Mouse (Mus musculus) heart, embryonic 15.5 days (tissue): ENCODE data around the gene Nol3. TPM values are rescaled to one million over a fixed set of nuclear protein-coding genes. Genes with fewer than 3 reads are reported as not detected.
"Not testable (repeated sequence)": the region's sequence is repeated elsewhere in the genome, so short reads cannot be mapped to it uniquely, and the experiment has no call there.

Experiments
- ATAC-seq: fragments of 200-750 bp; cut with Nextera tagmentation; replicated peaks from 2 replicates; pipeline ENCODE4 v1.8.0; 2017; ENCODE audit warnings: low read depth, moderate TSS enrichment; ENCODE audit not compliant: insufficient number of reproducible peaks, insufficient read depth, low FRiP score
- H3K27ac ChIP-seq: fragments of 300-500 bp; sonication (generic); 2 replicates; pipeline ENCODE4 v1.5.1; 2015; ENCODE audit warnings: mild to moderate bottlenecking, inconsistent platforms
- H3K27me3 ChIP-seq: fragments of 300-500 bp; sonication (generic); 2 replicates; pipeline ENCODE4 v1.6.1; 2015; ENCODE audit warnings: inconsistent platforms
- H3K36me3 ChIP-seq: fragments of 300-500 bp; sonication (generic); 2 replicates; pipeline ENCODE4 v1.6.1; 2015; ENCODE audit warnings: mild to moderate bottlenecking, inconsistent platforms
- H3K4me1 ChIP-seq: fragments of 300-500 bp; sonication (generic); replicated peaks from 2 replicates; pipeline ENCODE4 v1.6.1; 2015; ENCODE audit warnings: inconsistent platforms
- H3K4me2 ChIP-seq: fragments of 300-500 bp; sonication (generic); 2 replicates; pipeline ENCODE4 v1.6.1; 2015; ENCODE audit warnings: inconsistent platforms, mild to moderate bottlenecking, moderate library complexity
- H3K4me3 ChIP-seq: fragments of 300-500 bp; sonication (generic); 2 replicates; pipeline ENCODE4 v1.5.1; 2015; ENCODE audit warnings: mild to moderate bottlenecking, inconsistent platforms
- H3K9ac ChIP-seq: fragments of 300-500 bp; sonication (generic); 2 replicates; pipeline ENCODE4 v1.6.1; 2015; ENCODE audit warnings: mild to moderate bottlenecking, inconsistent platforms
- H3K9me3 ChIP-seq: fragments of 300-500 bp; sonication (generic); replicated peaks from 2 replicates; pipeline ENCODE4 v1.6.1; 2016; ENCODE audit warnings: inconsistent platforms
- WGBS: fragments of 180-500 bp; shearing (Covaris S2); methylation state at CpG from one replicate; pipeline ENCODE4 v1.1.7; 2015; ENCODE audit warnings: mixed read lengths; 5-methylcytosine and 5-hydroxymethylcytosine counted together
- polyA plus RNA-seq: library from polyadenylated mRNA; unstranded; fragments of >200 nt; fragmentation: Nextera tagmentation; extraction: Ambion mirVana; gene quantifications from 2 replicates; pipeline ENCODE4 v1.2.1, GENCODE M21; 2015

Nol3 gene
- 3.8 and 4.7 TPM in 2 replicates for polyA plus RNA-seq

DNA sequence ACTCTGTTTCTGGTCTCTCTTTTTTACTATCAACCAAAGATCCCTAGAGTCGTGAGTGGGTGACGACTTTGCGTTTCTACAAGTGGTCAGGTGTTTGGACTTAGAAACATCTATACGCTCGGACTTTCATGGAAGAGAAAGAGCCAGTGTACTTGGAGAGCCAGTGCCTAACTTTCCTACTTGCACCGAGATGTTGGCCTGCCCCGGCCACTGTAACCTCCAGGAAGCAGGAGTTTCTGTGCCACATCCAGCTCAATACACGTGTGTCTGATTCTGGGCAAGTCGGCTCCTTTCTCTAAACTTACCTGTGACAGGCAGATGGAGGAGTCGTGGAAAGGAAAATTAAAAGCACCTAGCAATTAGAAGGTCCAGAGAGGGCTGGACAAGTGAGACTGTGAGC, at the start of gene Nol3:
TSS of gene Nol3 (plus strand) at position 301 of the 400 bp plus-strand sequence.
- Histone ChIP-seq H3K27me3 (peaks cover 94% of the 10 kb centered on the region), H3K27ac (no peak within 1 kb of the TSS), H3K36me3 (no peaks in the 10 kb centered on the region), H3K9ac (peak within 1 kb of the TSS; percentile 49), H3K4me3 (peak within 1 kb of the TSS; percentile 51), H3K9me3 (no peaks in the 10 kb centered on the region), H3K4me2 (peak within 1 kb of the TSS; percentile 84), H3K4me1 (peaks cover 27% of the 10 kb centered on the region)
- no peak for ATAC-seq
- WGBS: 5% methylated on average over 10 of the region's 10 CpGs

DNA sequence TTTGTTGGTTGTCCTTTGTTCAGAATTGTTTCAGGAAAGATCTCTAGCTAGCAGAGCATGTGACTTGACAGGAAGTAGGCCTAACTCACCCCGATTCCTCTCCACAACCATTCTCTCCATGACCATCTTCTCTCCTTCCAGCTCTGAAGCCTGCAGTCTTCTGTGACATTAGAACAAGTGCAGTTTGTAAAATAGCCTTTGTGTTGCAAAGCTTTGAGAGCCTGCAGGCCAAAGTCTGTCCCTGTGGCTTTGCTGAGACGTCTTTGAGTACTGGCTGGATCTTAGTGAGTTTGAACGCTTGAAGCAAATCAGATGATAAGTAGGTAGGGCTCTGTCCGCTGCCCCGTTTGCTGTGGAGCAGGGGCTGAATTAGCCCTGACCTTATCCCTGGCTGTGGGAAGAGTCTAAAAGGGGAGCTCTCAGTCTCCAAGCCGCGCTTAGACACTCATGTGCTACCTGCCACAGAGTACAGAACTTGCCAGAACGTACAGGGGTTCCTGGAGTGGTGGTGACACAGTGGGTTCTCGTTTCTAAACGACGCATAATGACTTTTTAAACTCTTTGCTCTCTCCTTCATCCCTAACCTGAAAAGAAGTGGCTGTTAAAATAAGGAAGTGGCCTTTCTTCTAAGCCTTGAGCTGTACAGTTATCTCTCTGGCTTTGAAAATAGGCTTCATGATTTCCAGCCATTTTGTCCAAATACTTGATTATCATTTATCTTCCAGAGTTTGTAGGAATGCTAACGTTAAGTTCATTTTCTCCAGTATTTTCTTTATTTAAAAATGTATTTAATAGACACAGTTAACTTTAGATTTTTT, 44.2 kb upstream of the Nol3 start:
- H3K36me3 ChIP-seq: no peaks in the 10 kb centered on the region; the same call in 1 of the 2 replicates
- no peaks in the 10 kb centered on the region for H3K4me1 ChIP-seq
- ATAC-seq: no peak
- H3K4me3 ChIP-seq: no peak overlapping the region
- WGBS: 76% methylated on average over 12 of the region's 12 CpGs
- H3K27ac ChIP-seq: no peak overlapping the region
- no peak overlapping the region for H3K4me2 ChIP-seq
- no peaks in the 10 kb centered on the region for H3K9me3 ChIP-seq
- no peak overlapping the region for H3K9ac ChIP-seq
- H3K27me3 ChIP-seq: no peaks in the 10 kb centered on the region

DNA sequence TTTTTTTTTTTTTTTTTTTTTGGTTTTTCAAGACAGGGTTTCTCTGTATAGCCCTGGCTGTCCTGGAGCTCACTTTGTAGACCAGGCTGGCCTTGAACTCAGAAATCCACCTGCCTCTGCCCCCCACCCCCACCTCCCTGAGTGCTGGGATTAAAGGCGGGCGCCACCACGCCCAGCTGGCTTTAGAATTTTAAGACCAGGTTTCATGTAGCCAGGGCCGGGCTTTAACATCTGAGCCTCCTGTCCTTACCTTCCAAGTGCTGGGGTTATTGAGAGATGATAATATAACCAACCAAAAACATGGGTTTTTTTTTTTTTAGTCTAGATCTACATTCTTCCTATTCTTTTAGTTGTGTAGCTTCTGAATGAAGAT, 43.6 kb upstream of the Nol3 start:
- not testable (repeated sequence) for H3K27me3 ChIP-seq, H3K9me3 ChIP-seq, H3K4me3 ChIP-seq, H3K9ac ChIP-seq, H3K36me3 ChIP-seq, H3K27ac ChIP-seq, ATAC-seq, H3K4me1 ChIP-seq, H3K4me2 ChIP-seq
- 92% methylated on average over 4 of the region's 4 CpGs for WGBS

DNA sequence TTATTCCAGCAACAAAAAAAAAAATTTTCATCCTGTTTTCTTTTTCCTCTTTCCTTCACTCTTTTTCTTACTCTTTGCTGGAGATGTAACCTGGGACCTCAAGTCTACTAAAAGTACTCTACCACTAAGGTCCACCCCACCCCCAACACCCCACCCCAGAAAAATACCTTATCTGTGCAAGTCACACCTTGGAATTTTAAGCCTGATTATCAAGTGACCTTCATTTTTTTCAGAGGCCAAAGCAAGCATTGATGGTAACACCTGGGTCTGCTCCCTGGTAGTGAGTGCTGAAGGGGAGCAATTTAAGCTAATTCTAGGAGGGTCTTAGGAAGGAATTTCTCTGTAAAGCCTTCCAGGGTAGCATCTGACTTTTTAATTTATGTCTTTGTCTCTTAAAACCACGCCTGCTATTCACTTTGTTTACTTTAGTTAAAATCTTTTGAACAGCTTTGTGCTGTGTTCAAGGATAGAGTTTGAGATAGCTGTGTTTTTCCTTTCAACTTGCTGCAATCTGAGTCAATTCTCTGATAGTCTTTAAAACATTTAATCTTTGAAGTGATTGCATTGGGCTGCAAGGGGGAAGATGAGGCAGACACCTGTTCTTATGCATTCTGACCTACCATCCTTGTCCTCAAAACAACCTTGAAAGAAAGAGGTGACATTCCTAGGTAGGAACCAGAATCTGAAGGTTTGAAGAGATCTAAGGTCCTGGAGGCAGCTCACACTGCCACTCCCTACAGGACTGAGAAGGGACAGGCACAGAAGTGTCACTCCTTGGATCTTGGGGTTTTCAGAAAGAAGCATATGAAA, 42.6 kb upstream of the Nol3 start:
- H3K9ac ChIP-seq: no peak overlapping the region
- H3K4me2 ChIP-seq: no peak overlapping the region
- peaks cover under 1% of the 10 kb centered on the region; the same call in 1 of the 2 replicates for H3K36me3 ChIP-seq
- H3K4me1 ChIP-seq: no peaks in the 10 kb centered on the region
- H3K27me3 ChIP-seq: no peaks in the 10 kb centered on the region
- 66% methylated on average over 1 of the region's 1 CpGs for WGBS
- H3K9me3 ChIP-seq: no peaks in the 10 kb centered on the region
- ATAC-seq: no peak
- no peak overlapping the region for H3K27ac ChIP-seq
- no peak overlapping the region for H3K4me3 ChIP-seq

DNA sequence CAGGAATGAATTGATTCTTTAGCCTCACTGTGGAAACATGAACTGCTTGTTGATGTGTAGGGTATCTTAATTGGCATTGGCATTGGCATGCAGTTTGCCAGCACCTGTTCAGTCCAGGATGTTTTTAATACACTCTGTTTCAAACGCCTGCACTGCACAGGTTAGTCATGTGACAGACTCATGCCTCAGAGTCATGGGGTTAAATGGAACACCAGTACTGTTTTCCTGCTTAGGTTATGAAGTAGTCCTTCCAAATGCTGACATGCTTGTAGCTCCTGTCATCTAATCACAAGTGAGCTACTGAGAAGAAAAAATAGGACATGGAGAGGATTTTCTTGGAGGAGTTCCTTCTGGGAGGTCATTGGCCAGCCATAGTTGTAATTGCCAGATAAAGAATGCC, 40.7 kb upstream of the Nol3 start:
- Histone ChIP-seq H3K9me3 (no peaks in the 10 kb centered on the region), H3K27me3 (no peaks in the 10 kb centered on the region), H3K36me3 (peaks cover 17% of the 10 kb centered on the region; the same call in 1 of the 2 replicates), H3K4me3 (no peak overlapping the region), H3K4me2 (no peak overlapping the region), H3K9ac (no peak overlapping the region), H3K4me1 (no peaks in the 10 kb centered on the region), H3K27ac (no peak overlapping the region)
- WGBS: 67% methylated on average over 1 of the region's 1 CpGs
- ATAC-seq: no peak

DNA sequence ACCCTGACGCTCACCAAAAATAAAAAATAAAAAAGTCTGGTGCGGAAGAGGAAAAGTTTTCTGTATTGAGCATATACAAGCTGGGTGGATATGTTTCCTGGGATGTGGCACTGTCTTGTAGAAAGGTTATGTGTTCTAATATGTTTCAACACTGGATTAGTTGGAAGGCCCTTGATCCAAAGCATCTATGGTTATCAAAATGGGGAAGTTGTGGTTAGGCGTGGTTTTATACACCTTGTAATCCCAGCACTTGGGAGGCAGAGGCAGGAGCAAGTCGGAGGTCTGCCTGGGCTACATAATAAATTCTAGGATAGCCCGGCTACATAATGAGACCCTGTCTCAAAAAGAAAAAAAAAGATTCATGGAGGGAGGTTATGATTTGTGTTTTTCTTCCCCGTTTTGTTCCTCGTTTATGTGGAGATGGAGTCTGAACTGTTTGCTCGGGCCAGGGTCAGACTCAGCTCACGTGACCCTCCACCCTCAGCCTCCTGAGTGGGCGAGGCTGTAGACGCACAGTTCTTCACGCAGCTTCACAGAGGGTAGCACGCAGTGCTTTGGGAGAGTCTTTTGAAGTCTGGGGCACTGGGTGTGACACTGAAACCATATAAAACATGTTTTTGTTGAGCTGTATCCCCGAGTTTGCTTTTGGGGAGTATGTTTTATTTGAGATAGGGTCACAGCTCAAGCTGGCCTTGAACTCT, 38.3 kb upstream of the Nol3 start:
- Histone ChIP-seq H3K4me3 (no peak overlapping the region), H3K9me3 (no peaks in the 10 kb centered on the region), H3K4me1 (no peaks in the 10 kb centered on the region), H3K9ac (no peak overlapping the region), H3K27me3 (no peaks in the 10 kb centered on the region), H3K27ac (no peak overlapping the region), H3K4me2 (no peak overlapping the region), H3K36me3 (peaks cover 38% of the 10 kb centered on the region)
- WGBS: 90% methylated on average over 14 of the region's 14 CpGs
- no peak for ATAC-seq

DNA sequence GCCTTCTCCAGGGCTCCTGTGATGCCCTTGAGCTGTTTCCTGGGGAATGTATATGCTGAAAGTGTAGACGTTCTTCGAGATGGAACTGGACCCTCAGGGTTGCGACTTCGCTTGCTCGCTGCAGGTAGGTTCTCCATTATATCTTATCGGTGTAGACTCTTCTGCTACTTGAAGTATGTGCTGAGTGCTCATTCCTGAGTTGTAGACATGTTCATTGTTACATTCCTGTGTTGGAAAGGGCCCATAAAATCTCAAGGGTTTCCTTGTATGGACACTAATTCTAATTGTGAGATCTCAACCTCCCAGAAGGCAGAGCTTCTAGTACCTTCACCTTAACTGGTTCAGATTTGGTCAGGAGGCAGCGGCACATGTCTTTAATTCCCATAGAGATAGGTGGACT, 34.9 kb upstream of the Nol3 start:
- Histone ChIP-seq H3K27ac (no peak overlapping the region), H3K9me3 (no peaks in the 10 kb centered on the region), H3K4me1 (no peaks in the 10 kb centered on the region), H3K9ac (no peak overlapping the region), H3K27me3 (no peaks in the 10 kb centered on the region), H3K4me2 (no peak overlapping the region), H3K36me3 (peaks cover 47% of the 10 kb centered on the region), H3K4me3 (no peak overlapping the region)
- no peak for ATAC-seq
- WGBS: 89% methylated on average over 7 of the region's 7 CpGs

DNA sequence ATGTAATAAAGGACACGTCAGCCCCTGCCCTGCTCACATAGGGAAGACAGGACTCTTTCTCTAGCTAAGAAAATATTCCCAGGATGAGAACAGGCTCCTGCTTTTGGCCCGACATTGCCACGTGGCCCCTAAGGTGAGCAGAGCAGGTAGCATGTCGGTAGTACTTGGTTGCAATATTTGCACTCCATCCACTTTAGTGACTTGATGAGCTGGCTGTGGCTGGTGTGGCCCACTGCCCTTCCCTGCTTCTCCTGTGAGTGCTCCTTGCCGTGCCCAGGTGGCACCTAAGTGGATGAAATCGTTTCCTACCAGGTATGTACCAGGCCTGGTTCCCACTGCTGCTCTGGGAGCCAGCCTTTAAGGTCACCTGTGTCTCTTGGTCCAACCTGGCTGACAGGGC, 24.0 kb upstream of the Nol3 start:
- peaks cover 24% of the 10 kb centered on the region for H3K4me1 ChIP-seq
- no peak overlapping the region for H3K4me2 ChIP-seq
- H3K27me3 ChIP-seq: peaks cover 15% of the 10 kb centered on the region; the same call in 1 of the 2 replicates
- no peak overlapping the region for H3K9ac ChIP-seq
- ATAC-seq: no peak
- H3K9me3 ChIP-seq: no peaks in the 10 kb centered on the region
- no peak overlapping the region for H3K27ac ChIP-seq
- H3K36me3 ChIP-seq: peaks cover 44% of the 10 kb centered on the region
- 91% methylated on average over 6 of the region's 6 CpGs for WGBS
- H3K4me3 ChIP-seq: no peak overlapping the region

DNA sequence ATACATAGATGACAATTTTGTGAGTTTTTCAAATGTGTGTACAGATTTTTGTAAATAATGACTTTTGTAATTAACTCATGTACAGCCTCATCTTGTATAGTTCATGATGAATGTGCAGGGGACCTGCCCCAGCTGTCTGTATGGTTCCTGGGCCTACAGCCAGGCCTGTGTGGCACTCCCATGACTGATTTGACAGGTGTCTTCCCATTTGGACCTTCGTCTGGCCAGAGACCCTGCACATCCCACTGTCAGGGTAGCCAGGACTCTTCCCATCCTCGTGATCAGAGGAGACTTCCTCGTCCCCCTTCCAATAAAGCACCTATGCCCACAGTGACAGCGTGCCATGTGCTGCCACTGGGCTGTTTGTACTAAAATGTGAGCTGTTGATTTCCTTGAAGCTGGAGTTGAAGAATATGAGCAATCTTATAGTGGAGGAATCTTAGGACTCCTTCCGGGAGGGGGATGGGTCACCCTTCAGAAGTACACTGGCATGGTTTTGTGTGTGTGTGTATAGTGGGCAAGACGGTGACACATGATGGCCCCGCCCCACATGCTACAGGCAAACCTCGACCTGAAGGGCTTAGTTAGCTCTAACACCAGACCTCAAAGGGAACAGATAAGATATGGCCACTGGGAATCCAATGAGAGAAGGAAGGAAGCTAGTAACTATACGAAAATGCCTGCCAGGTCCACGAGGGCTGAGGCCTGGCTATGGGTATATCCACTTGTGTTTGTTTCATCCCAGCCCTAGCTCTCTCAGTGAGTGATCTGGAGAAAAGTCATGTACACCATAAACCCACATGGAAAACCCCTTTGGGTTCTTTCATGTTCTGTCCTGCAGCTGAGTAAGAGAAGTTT, 23.0 kb upstream of the Nol3 start:
- no peaks in the 10 kb centered on the region for H3K9me3 ChIP-seq
- 61% methylated on average over 10 of the region's 10 CpGs for WGBS
- no peak overlapping the region for H3K4me3 ChIP-seq
- H3K4me2 ChIP-seq: peak overlapping the region; percentile 93; the same call in 1 of the 2 replicates
- H3K4me1 ChIP-seq: peaks cover 24% of the 10 kb centered on the region
- ATAC-seq: no peak
- H3K27ac ChIP-seq: no peak overlapping the region
- H3K27me3 ChIP-seq: peaks cover 16% of the 10 kb centered on the region
- 0 out of 2 replicates have a peak overlapping the region, but pooled peaks have one; percentile 44 for H3K9ac ChIP-seq
- H3K36me3 ChIP-seq: peaks cover 40% of the 10 kb centered on the region

DNA sequence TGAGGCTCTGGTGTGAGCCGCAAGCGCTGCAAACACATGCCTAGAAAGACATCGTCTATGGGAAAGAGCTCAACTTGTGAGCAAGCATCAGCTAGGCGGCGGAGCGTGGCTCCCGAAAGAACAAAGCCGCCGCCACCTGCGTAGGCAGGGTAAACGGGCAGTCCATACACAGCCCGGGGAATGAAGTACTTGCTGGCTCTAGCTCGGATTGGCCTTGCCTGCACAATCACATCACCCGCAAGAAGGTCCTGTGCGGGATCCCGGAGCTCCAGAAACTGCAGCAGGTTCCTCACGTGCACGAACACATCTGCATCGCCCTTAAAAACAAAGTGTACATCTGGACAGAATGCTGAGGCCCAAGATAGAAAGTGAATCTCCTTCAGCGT, 22.2 kb upstream of the Nol3 start:
- peak overlapping the region; percentile 44 for H3K9ac ChIP-seq
- peak overlapping the region; percentile 93 for H3K4me2 ChIP-seq
- peaks cover 32% of the 10 kb centered on the region for H3K36me3 ChIP-seq
- no peak overlapping the region for H3K27ac ChIP-seq
- no peaks in the 10 kb centered on the region for H3K9me3 ChIP-seq
- no peak for ATAC-seq
- H3K4me3 ChIP-seq: peak overlapping the region; percentile 60
- peaks cover 25% of the 10 kb centered on the region for H3K27me3 ChIP-seq
- 48% methylated on average over 20 of the region's 20 CpGs for WGBS
- peaks cover 27% of the 10 kb centered on the region for H3K4me1 ChIP-seq
